ENCODE assay signal across 10 mouse cellular contexts in genomic region chr3:108850506-108850905, GRCm38 (mm10). TPM values are rescaled to one million over a fixed set of nuclear protein-coding genes. Genes with fewer than 3 reads are reported as not detected.
DNase-seq lines count a peak whose midpoint lies in the region; ATAC-seq and TF ChIP-seq lines count a peak whose summit lies in the region.
"Had no signal": no experiment of that assay in that cellular context is flagged by ENCODE, and none has a peak within 500 bp of the region (broad histone marks: within the 10 kb centered on the region; RNA-seq: fewer than 3 reads in every experiment).

No protein-coding gene starts in this region.

- WGBS in neural tube, embryonic 14.5 days, result 36% methylated on average over 3 of the region's 3 CpGs
- 45% methylated on average over 3 of the region's 3 CpGs for WGBS in neural tube, embryonic 15.5 days
- WGBS in olfactory bulb, adult 2 months, result 26% methylated on average over 3 of the region's 3 CpGs

- H3K4me3 ChIP-seq in neural tube, embryonic 14.5 days (ENCODE audit: low read depth, low read length), result no peak overlapping the region
- H3K4me3 ChIP-seq in neural tube, embryonic 15.5 days (replicated peaks), result no peak overlapping the region
- H3K4me3 ChIP-seq in olfactory bulb, adult 2 months (ENCODE audit: insufficient read depth, low read depth, low read length), result no peak overlapping the region
- H3K4me3 ChIP-seq: myocyte had no signal

- no peaks in the 10 kb centered on the region for H3K36me3 ChIP-seq in neural tube, embryonic 14.5 days (ENCODE audit: control insufficient read depth, insufficient read depth, low read length)
- H3K36me3 ChIP-seq in neural tube, embryonic 15.5 days, result no peaks in the 10 kb centered on the region

- DNase-seq in gastrocnemius, postnatal 10 days, result peak; percentile 29
- no peak for DNase-seq in gastrocnemius, adult 18-20 months (ENCODE audit: low spot score)
- peak; percentile 77 for DNase-seq in brain, embryonic 14.5 days (ENCODE audit: low read depth)
- no peak for DNase-seq in embryo, embryonic 10 days (ENCODE audit: low spot score)
- no peak for DNase-seq in frontal cortex, postnatal 14 days (ENCODE audit: low spot score in 2 of 2)

- H3K9ac ChIP-seq in neural tube, embryonic 14.5 days (replicated peaks; ENCODE audit: low read depth, low read length), result no peak overlapping the region
- H3K9ac ChIP-seq in neural tube, embryonic 15.5 days (replicated peaks), result no peak overlapping the region

- no peaks in the 10 kb centered on the region for H3K4me1 ChIP-seq in neural tube, embryonic 14.5 days (ENCODE audit: control insufficient read depth, insufficient read depth, low read length)
- peaks cover 11% of the 10 kb centered on the region for H3K4me1 ChIP-seq in neural tube, embryonic 15.5 days
- peaks cover 19% of the 10 kb centered on the region for H3K4me1 ChIP-seq in olfactory bulb, adult 2 months (ENCODE audit: control insufficient read depth, insufficient read depth, low read length)

- TF ChIP-seq POLR2A in brain, embryonic 14.5 days (IDR thresholded peaks at IDR 0.05; ENCODE audit: borderline replicate concordance, extremely low read depth, insufficient read depth, insufficient read length, poor library complexity, severe bottlenecking), result no peak
- TF ChIP-seq POLR2A in olfactory bulb, adult 2 months (IDR thresholded peaks at IDR 0.05; ENCODE audit: insufficient read depth, low read depth, low read length), result no peak

- no peak overlapping the region for H3K27ac ChIP-seq in neural tube, embryonic 14.5 days (ENCODE audit: low read depth, low read length)
- no peak overlapping the region for H3K27ac ChIP-seq in neural tube, embryonic 15.5 days (replicated peaks)
- peak overlapping the region; percentile 56; the same call in 1 of the 2 replicates for H3K27ac ChIP-seq in olfactory bulb, adult 2 months (ENCODE audit: insufficient read depth, low read depth, low read length)

- ATAC-seq in neural tube, embryonic 14.5 days (ENCODE audit: low read depth), result peak; percentile 50; the same call in 1 of the 2 replicates
- no peak for ATAC-seq in neural tube, embryonic 15.5 days (ENCODE audit: low FRiP score)

- H3K9me3 ChIP-seq in neural tube, embryonic 14.5 days (ENCODE audit: control insufficient read depth, low read length), result no peaks in the 10 kb centered on the region
- H3K9me3 ChIP-seq in neural tube, embryonic 15.5 days (replicated peaks), result no peaks in the 10 kb centered on the region

- H3K27me3 ChIP-seq in neural tube, embryonic 14.5 days (ENCODE audit: control insufficient read depth, insufficient read depth, low read length), result no peaks in the 10 kb centered on the region
- no peaks in the 10 kb centered on the region for H3K27me3 ChIP-seq in neural tube, embryonic 15.5 days (replicated peaks)

- H3K4me2 ChIP-seq in neural tube, embryonic 14.5 days (ENCODE audit: low read depth, low read length), result no peak overlapping the region
- H3K4me2 ChIP-seq in neural tube, embryonic 15.5 days, result no peak overlapping the region

- TF ChIP-seq CTCF in brain, embryonic 14.5 days (IDR thresholded peaks at IDR 0.05; ENCODE audit: borderline replicate concordance, extremely low read depth, insufficient read depth, insufficient read length), result no peak
- no peak for TF ChIP-seq CTCF in olfactory bulb, adult 2 months (IDR thresholded peaks at IDR 0.05; ENCODE audit: insufficient read depth, low read depth, low read length)

RNA-seq across cellular contexts. Expression of gene Stxbp3, which starts 10.2 kb away (rescaled TPM):
- total RNA-seq in gastrocnemius, postnatal 10 days (2021), result 10 to 100 TPM; 31.8 to 38.5 TPM
- 10 to 100 TPM; 37.0 to 39.0 TPM for total RNA-seq in gastrocnemius, adult 18-20 months (2021)
- polyA plus RNA-seq in neural tube, embryonic 14.5 days (2014; fragmentation: Nextera tagmentation; extraction: Ambion mirVana), result 11.5 and 16.0 TPM in 2 replicates
- 14.0 and 16.7 TPM in 2 replicates for polyA plus RNA-seq in neural tube, embryonic 15.5 days (2015; fragmentation: Nextera tagmentation; extraction: Ambion mirVana)
- polyA plus RNA-seq in brain, embryonic 14.5 days (2012; rRNA removed), result 9.9 and 11.8 TPM in 2 replicates
- polyA plus RNA-seq in olfactory bulb, adult 2 months (2012; ENCODE audit: insufficient read depth, insufficient read length, low replicate concordance, missing spikeins), result not detected in 2 replicates

RNA-seq across cellular contexts. Expression of gene Fndc7, which starts 39.3 kb away (rescaled TPM):
- total RNA-seq in gastrocnemius, postnatal 10 days (2021), result under 1 TPM; 0.07 to 0.34 TPM
- not detected for total RNA-seq in gastrocnemius, adult 18-20 months (2021)
- polyA plus RNA-seq in neural tube, embryonic 14.5 days (2014; fragmentation: Nextera tagmentation; extraction: Ambion mirVana), result 0.07 TPM in 1 of 2 replicates, not detected in the other
- 0.04 and 0.38 TPM in 2 replicates for polyA plus RNA-seq in neural tube, embryonic 15.5 days (2015; fragmentation: Nextera tagmentation; extraction: Ambion mirVana)
- polyA plus RNA-seq in brain, embryonic 14.5 days (2012; rRNA removed), result 0.09 and 0.11 TPM in 2 replicates
- not detected in 2 replicates for polyA plus RNA-seq in olfactory bulb, adult 2 months (2012; ENCODE audit: insufficient read depth, insufficient read length, low replicate concordance, missing spikeins)
- polyA plus RNA-seq: embryonic facial prominence, embryonic 11.5 days had no signal

Comparison
In these comparisons a context has a peak if more than half of its experiments do, and no peak if none do; other contexts are left out.
1. DNase-seq: peak in gastrocnemius, postnatal 10 days (single experiment) and brain, embryonic 14.5 days (single experiment); none in gastrocnemius, adult 18-20 months (single experiment), embryo, embryonic 10 days (single experiment) and frontal cortex, postnatal 14 days (0 of 2).